Mouse (Mus musculus): ENCODE data around the gene Galnt10. TPM values are rescaled to one million over a fixed set of nuclear protein-coding genes. Genes with fewer than 3 reads are reported as not detected.

The Galnt10 gene
- polyA plus RNA-seq, 1 experiment from 2014 or later: 31.4 TPM

- WGBS: 68% methylated on average over 9 of the region's 9 CpGs
- H3K4me2 ChIP-seq: no peak overlapping the region
Observed at GRCm38 (mm10) chr11:57727303-57727969, 82.2 kb downstream of the Galnt10 start.

GRCm38 (mm10) chr11:57732410-57733281, 87.4 kb downstream of the Galnt10 start:
- no peak overlapping the region for H3K4me3 ChIP-seq (replicated peaks)
- H3K27ac ChIP-seq: no peak overlapping the region
- H3K9me3 ChIP-seq: no peaks in the 10 kb centered on the region
- H3K36me3 ChIP-seq: peaks cover 15% of the 10 kb centered on the region; the same call in 1 of the 2 replicates
- H3K4me1 ChIP-seq (replicated peaks): no peaks in the 10 kb centered on the region
- H3K9ac ChIP-seq (replicated peaks): no peak overlapping the region
- H3K4me2 ChIP-seq: no peak overlapping the region
- 84% methylated on average over 10 of the region's 10 CpGs for WGBS
- H3K27me3 ChIP-seq: no peaks in the 10 kb centered on the region
- no peak for ATAC-seq (ENCODE audit: insufficient number of reproducible peaks, insufficient read depth, low FRiP score, low TSS enrichment, low read depth)

More at GRCm38 (mm10) chr11:57727303-57727969, 82.2 kb downstream of the Galnt10 start:
- H3K4me3 ChIP-seq (replicated peaks): no peak overlapping the region
- no peaks in the 10 kb centered on the region for H3K4me1 ChIP-seq (replicated peaks)
- no peak overlapping the region for H3K9ac ChIP-seq (replicated peaks)
- no peaks in the 10 kb centered on the region for H3K9me3 ChIP-seq
- no peak overlapping the region for H3K27ac ChIP-seq
- peaks cover 24% of the 10 kb centered on the region for H3K36me3 ChIP-seq
- H3K27me3 ChIP-seq: no peaks in the 10 kb centered on the region
- no peak for ATAC-seq (ENCODE audit: insufficient number of reproducible peaks, insufficient read depth, low FRiP score, low TSS enrichment, low read depth)

DNA sequence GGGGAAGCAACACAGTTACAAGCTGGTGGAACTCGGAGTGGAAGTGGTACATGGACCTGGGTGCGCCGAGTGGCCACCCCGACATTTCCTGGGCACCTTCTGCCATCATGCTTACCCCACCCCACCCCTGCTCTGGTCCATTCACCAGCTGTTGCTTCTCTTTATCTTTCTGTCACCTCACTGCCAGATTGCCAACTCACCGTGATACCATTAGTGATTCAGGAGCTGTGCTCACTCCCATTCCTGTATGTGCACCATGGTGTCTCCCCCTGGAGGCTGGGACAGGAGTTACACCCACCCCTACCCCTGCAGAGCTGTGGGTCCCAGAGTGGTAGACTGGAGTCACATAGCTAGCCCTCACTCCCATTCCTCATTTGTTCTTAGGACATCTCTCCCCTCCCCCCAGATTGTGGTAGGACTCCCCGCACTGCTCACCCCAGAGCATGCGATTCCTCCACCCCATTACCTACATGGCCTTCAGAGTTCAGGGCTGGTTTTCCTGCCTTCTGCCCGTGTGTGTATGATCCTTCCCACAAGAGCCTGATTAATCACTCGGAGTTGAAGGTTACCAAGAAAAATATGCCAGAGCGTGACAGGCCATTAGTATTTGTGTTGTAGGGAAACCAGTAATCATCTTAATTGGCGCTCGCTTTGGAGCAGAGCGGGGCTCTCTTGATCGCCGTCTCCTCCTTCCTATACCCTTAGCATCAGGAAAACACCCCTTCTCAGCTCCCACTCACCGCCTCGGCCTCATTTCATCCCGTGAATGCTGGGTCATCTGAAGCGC, 102.2 kb downstream of the Galnt10 start:
- H3K4me3 ChIP-seq (replicated peaks): no peak overlapping the region
- 76% methylated on average over 19 of the region's 19 CpGs for WGBS
- H3K27ac ChIP-seq: no peak overlapping the region
- H3K4me1 ChIP-seq (replicated peaks): peaks cover 26% of the 10 kb centered on the region
- no peak overlapping the region for H3K9ac ChIP-seq (replicated peaks)
- no peak overlapping the region for H3K4me2 ChIP-seq
- 0 out of 2 replicates have a peak, but pooled peaks cover 4% of the 10 kb centered on the region for H3K36me3 ChIP-seq
- no peaks in the 10 kb centered on the region for H3K9me3 ChIP-seq
- ATAC-seq (ENCODE audit: insufficient number of reproducible peaks, insufficient read depth, low FRiP score, low TSS enrichment, low read depth): no peak
- H3K27me3 ChIP-seq: no peaks in the 10 kb centered on the region

DNA sequence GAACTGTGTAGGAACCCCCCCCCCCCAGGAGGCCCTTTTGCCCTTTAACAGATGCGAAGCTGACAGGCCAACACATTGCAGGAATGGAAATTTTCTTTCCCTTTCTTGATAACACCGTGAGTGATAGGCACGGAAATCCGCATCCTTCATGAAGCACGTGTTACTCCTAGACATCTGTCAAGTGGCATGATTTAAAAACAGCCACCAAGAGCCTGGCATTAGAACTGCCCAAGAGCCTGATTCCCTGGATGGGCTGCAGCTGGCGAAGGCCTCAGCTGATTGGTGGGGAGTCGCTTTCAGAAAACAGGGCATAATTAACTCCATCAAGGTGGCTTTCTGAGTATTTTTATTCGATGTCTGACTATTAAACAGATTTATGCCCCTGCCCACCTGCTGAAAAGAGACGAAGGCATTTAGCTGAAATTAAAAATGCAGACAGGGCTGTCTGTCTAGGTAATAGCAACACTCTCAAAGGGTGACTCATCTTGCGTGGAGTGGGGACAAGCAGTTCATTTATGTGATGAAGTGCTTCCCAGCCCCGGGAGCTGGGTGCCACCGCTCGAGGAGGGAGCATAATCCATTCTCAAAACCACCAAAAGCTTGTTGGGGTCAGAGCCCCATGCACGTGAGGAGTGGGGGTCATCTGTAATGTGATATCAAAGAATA, 108.4 kb downstream of the Galnt10 start:
- no peak overlapping the region for H3K9ac ChIP-seq (replicated peaks)
- H3K27me3 ChIP-seq: peaks cover 1% of the 10 kb centered on the region
- no peak overlapping the region for H3K4me3 ChIP-seq (replicated peaks)

GRCm38 (mm10) chr11:57758621-57759020, 113.4 kb downstream of the Galnt10 start:
- no peak for ATAC-seq (ENCODE audit: insufficient number of reproducible peaks, insufficient read depth, low FRiP score, low TSS enrichment, low read depth)
- 0 out of 2 replicates have a peak, but pooled peaks cover 4% of the 10 kb centered on the region for H3K9me3 ChIP-seq
- WGBS: 75% methylated on average over 9 of the region's 9 CpGs
- H3K9ac ChIP-seq (replicated peaks): no peak overlapping the region
- peaks cover 4% of the 10 kb centered on the region for H3K27me3 ChIP-seq
- no peak overlapping the region for H3K27ac ChIP-seq
- no peak overlapping the region for H3K4me2 ChIP-seq
- no peak overlapping the region for H3K4me3 ChIP-seq (replicated peaks)
- H3K4me1 ChIP-seq (replicated peaks): peaks cover 17% of the 10 kb centered on the region
- H3K36me3 ChIP-seq: peaks cover 9% of the 10 kb centered on the region

More for the DNA sequence above, 108.4 kb downstream of the Galnt10 start:
- Histone ChIP-seq H3K4me2 (no peak overlapping the region), H3K27ac (no peak overlapping the region), H3K36me3 (no peaks in the 10 kb centered on the region), H3K4me1 (replicated peaks) (peaks cover 28% of the 10 kb centered on the region), H3K9me3 (no peaks in the 10 kb centered on the region)
- WGBS: 43% methylated on average over 14 of the region's 14 CpGs
- no peak for ATAC-seq (ENCODE audit: insufficient number of reproducible peaks, insufficient read depth, low FRiP score, low TSS enrichment, low read depth)

DNA sequence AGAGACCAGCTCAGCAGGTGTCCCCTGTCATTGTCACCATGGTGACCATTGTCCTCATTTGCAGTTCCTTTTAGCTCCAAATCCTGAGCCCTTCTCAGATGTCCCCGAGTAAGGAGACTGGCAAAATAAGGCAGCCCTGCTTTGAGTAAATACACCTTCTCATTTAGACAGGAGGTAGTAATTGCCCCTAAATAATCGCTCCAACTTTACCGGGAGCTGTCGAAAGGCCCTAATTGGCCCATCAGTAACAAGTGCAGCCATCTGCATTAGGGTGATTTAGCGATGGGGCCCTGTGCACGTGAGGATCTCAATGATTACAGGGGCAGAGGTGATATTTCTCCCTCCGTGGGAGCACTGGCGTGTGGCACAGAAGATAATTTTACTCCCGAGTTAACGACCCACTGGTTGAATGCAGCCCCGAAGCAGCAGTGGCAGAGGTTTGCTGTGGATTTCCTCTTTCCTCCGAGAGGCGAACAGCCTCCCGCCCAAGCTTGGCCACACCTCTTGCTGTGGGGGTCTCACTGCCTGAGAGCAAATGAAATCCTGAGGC, 115.3 kb downstream of the Galnt10 start:
- Histone ChIP-seq H3K36me3 (peaks cover 16% of the 10 kb centered on the region), H3K4me3 (replicated peaks) (no peak overlapping the region), H3K4me1 (replicated peaks) (peaks cover 12% of the 10 kb centered on the region; the same call in 1 of the 2 replicates), H3K9me3 (0 out of 2 replicates have a peak, but pooled peaks cover 4% of the 10 kb centered on the region), H3K27me3 (peaks cover 4% of the 10 kb centered on the region; the same call in 1 of the 2 replicates), H3K27ac (no peak overlapping the region), H3K4me2 (no peak overlapping the region), H3K9ac (replicated peaks) (no peak overlapping the region)
- ATAC-seq (ENCODE audit: insufficient number of reproducible peaks, insufficient read depth, low FRiP score, low TSS enrichment, low read depth): no peak
- WGBS: 5% methylated on average over 14 of the region's 14 CpGs

DNA sequence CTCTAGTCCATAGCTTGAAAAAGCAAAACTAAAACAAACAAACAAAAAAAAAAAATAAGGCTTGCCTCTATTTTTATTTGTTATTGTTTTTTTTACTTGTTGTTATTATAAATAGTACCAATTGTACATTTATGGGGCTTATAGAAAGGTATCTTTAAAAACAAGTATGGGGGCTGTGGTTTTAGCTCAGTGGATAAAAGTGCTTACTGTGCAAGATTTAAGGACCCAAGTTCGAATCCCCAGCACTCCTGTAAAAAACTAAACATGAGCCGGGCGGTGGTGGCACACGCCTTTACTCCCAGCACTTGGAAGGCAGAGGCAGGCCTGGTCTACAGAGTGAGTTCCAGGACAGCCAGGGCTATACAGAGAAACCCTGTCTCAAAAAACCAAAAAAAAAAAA, 116.1 kb downstream of the Galnt10 start:
- Histone ChIP-seq H3K4me3 (replicated peaks) (no peak overlapping the region), H3K9ac (replicated peaks) (no peak overlapping the region), H3K9me3 (0 out of 2 replicates have a peak, but pooled peaks cover 4% of the 10 kb centered on the region), H3K4me2 (no peak overlapping the region), H3K4me1 (replicated peaks) (peaks cover 12% of the 10 kb centered on the region; the same call in 1 of the 2 replicates), H3K36me3 (peaks cover 24% of the 10 kb centered on the region), H3K27ac (no peak overlapping the region), H3K27me3 (peaks cover 4% of the 10 kb centered on the region; the same call in 1 of the 2 replicates)
- no peak for ATAC-seq (ENCODE audit: insufficient number of reproducible peaks, insufficient read depth, low FRiP score, low TSS enrichment, low read depth)
- 94% methylated on average over 4 of the region's 4 CpGs for WGBS

GRCm38 (mm10) chr11:57764124-57764523, 118.9 kb downstream of the Galnt10 start:
- H3K4me3 ChIP-seq (replicated peaks): no peak overlapping the region
- no peak overlapping the region for H3K27ac ChIP-seq
- 0 out of 2 replicates have a peak, but pooled peaks cover 4% of the 10 kb centered on the region for H3K9me3 ChIP-seq
- peaks cover 32% of the 10 kb centered on the region for H3K36me3 ChIP-seq
- no peak for ATAC-seq (ENCODE audit: insufficient number of reproducible peaks, insufficient read depth, low FRiP score, low TSS enrichment, low read depth)
- WGBS: 84% methylated on average over 3 of the region's 3 CpGs
- H3K27me3 ChIP-seq: no peaks in the 10 kb centered on the region; the same call in 1 of the 2 replicates
- H3K4me2 ChIP-seq: no peak overlapping the region
- no peak overlapping the region for H3K9ac ChIP-seq (replicated peaks)
- H3K4me1 ChIP-seq (replicated peaks): peaks cover 20% of the 10 kb centered on the region

DNA sequence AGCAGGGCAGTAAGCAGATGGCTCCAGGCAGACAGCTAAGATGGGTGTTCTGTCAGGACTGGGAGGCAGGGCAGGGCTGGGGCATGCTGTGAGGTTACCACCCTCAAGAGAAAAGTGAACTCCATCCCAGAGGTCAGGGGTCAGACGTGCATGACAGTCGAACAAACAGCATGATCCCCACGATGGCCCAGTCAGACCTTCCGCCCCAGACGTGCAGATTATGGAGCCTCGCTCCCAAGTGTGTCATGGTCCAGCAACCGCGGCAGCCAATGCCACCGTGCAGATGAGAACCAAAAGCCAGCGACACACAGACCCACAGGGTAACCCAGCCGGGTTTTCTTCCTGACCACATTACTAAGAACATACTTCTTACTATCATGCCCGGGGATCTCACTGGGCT, 121.4 kb downstream of the Galnt10 start:
- no peaks in the 10 kb centered on the region; the same call in 1 of the 2 replicates for H3K27me3 ChIP-seq
- no peak overlapping the region for H3K4me2 ChIP-seq
- peaks cover 53% of the 10 kb centered on the region for H3K36me3 ChIP-seq
- no peak overlapping the region for H3K27ac ChIP-seq
- H3K9me3 ChIP-seq: 0 out of 2 replicates have a peak, but pooled peaks cover 4% of the 10 kb centered on the region
- no peak overlapping the region for H3K4me3 ChIP-seq (replicated peaks)
- no peak overlapping the region for H3K9ac ChIP-seq (replicated peaks)
- WGBS: 42% methylated on average over 12 of the region's 12 CpGs
- H3K4me1 ChIP-seq (replicated peaks): peaks cover 11% of the 10 kb centered on the region
- ATAC-seq (ENCODE audit: insufficient number of reproducible peaks, insufficient read depth, low FRiP score, low TSS enrichment, low read depth): no peak

DNA sequence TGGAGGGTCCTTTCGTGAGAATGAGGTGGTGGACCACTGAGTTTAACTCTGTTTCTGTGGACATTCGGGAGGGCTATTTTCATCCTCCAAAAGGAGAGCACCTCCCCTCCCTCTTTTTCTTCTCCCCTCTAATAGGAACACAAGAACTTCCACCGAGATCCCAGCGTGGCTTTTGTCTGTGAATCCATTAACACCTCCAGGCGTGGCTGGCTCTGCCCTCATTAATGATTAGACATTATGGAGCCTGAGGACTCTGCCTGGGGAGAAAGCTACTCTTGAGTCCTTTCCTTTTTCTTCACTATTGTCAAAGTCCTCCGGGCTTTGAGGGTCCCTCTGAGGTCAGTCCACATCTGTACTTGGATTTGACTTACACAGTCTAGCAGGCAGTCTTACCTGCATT, 121.9 kb downstream of the Galnt10 start:
- H3K4me3 ChIP-seq (replicated peaks): no peak overlapping the region
- H3K27ac ChIP-seq: no peak overlapping the region
- ATAC-seq (ENCODE audit: insufficient number of reproducible peaks, insufficient read depth, low FRiP score, low TSS enrichment, low read depth): no peak
- no peak overlapping the region for H3K9ac ChIP-seq (replicated peaks)
- no peaks in the 10 kb centered on the region; the same call in 1 of the 2 replicates for H3K27me3 ChIP-seq
- peaks cover 57% of the 10 kb centered on the region for H3K36me3 ChIP-seq
- H3K4me1 ChIP-seq (replicated peaks): peaks cover 11% of the 10 kb centered on the region
- no peak overlapping the region for H3K4me2 ChIP-seq
- 25% methylated on average over 6 of the region's 6 CpGs for WGBS
- 0 out of 2 replicates have a peak, but pooled peaks cover 4% of the 10 kb centered on the region for H3K9me3 ChIP-seq
